ENCODE assay signal across 8 mouse cellular contexts in the genomic region with DNA sequence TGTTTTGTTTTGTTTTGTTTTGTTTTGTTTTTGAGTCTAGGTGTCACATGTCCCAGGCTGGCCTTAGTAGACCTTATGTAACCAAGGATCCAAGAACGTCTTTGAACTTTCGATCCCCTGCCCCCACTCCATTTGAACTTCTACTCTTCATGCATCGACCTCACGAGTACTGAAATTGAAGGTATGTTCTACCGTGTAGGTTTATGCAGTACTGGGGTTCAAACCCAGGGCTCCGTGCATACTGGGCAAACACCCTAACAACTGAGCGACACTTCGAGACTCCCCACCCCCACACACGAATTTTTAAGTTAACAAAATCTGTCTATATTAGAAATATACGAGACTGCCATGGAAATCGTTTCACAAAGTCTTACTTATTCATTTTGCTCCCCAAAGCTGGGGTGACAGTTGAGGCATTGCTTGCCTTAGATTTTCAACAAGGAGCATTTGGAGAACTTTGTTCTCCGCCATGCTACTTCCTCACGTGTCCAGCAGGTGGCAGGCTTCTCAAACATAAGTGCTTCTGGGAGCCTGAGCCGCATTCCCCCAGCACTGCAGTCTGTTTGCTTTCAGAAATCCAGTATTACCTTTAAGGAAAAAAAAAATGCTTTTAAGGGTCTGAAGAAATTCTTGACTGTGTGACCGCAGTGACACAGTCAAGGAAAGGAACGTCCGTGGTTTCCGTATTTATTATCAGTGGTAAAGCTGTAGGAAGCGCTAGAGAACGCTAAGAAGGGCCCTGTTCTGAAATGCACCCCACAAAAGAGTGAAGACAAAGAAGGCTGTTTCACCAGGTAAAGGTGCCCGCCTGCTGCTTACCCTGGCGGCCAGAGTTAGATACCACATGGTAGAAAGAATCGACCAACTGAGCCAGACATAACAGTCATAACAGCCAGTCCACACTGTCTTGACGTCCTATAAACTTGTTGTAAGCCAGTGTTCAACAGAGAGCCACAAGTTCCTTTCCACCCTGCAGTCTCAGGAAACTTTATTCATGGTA. TPM values are rescaled to one million over a fixed set of nuclear protein-coding genes. Genes with fewer than 3 reads are reported as not detected.
DNase-seq lines count a peak whose midpoint lies in the region; ATAC-seq lines count a peak whose summit lies in the region.

No protein-coding gene starts in this region.

- H3K9ac ChIP-seq in hindbrain, embryonic 16.5 days (ENCODE audit: low read depth, low read length): no peak overlapping the region

- no peak overlapping the region for H3K27ac ChIP-seq in hindbrain, embryonic 16.5 days (ENCODE audit: low read depth, low read length)

- no peaks in the 10 kb centered on the region for H3K4me1 ChIP-seq in hindbrain, embryonic 16.5 days (ENCODE audit: control insufficient read depth, insufficient read depth, low read depth, low read length)

- no peaks in the 10 kb centered on the region for H3K36me3 ChIP-seq in hindbrain, embryonic 16.5 days (ENCODE audit: control insufficient read depth, insufficient read depth, low read length)

- peak overlapping the region; percentile 11; the same call in 1 of the 2 replicates for H3K4me2 ChIP-seq in hindbrain, embryonic 16.5 days (ENCODE audit: low read length)

- H3K9me3 ChIP-seq in hindbrain, embryonic 16.5 days (ENCODE audit: control insufficient read depth, low read length): no peaks in the 10 kb centered on the region

- 37% methylated on average over 24 of the region's 24 CpGs for WGBS in hindbrain, embryonic 16.5 days

- H3K27me3 ChIP-seq in hindbrain, embryonic 16.5 days (replicated peaks; ENCODE audit: control insufficient read depth, insufficient read depth, low read length): no peaks in the 10 kb centered on the region

- DNase-seq in R1 (ENCODE audit: low read depth, low spot score): peak; percentile 81
- DNase-seq in cerebellum, postnatal 14 days: peak; percentile 85 to 90
- DNase-seq in frontal cortex, postnatal 25 days (ENCODE audit: low spot score in 2 of 2): peak; percentile 59 to 67
- DNase-seq in layer of hippocampus, postnatal 36 days: peak; percentile 70 to 73
- DNase-seq in lung, postnatal 4 days: peak; percentile 68 to 82
- peak; percentile 73 for DNase-seq in right cerebral cortex, adult 18-20 months
- DNase-seq in urinary bladder, adult 18-20 months (ENCODE audit: low spot score in 2 of 2): peak; percentile 56 to 61

- ATAC-seq in hindbrain, embryonic 16.5 days: peak; percentile 76

- no peak overlapping the region for H3K4me3 ChIP-seq in hindbrain, embryonic 16.5 days (ENCODE audit: low read length)

RNA-seq across cellular contexts. Expression of a gene that starts 15.0 kb away (rescaled TPM):
- 31.4 and 33.0 TPM in 2 replicates for polyA plus RNA-seq in hindbrain, embryonic 16.5 days (2015; fragmentation: Nextera tagmentation; extraction: Ambion mirVana)
- total RNA-seq in layer of hippocampus, postnatal 36 days (2021): 10 to 100 TPM; 49.3 to 49.7 TPM

RNA-seq across cellular contexts. Expression of a gene that starts 54.6 kb away (rescaled TPM):
- polyA plus RNA-seq in hindbrain, embryonic 16.5 days (2015; fragmentation: Nextera tagmentation; extraction: Ambion mirVana): 8.2 and 11.7 TPM in 2 replicates
- 10 to 100 TPM; 18.8 to 24.6 TPM for total RNA-seq in layer of hippocampus, postnatal 36 days (2021)
